Mouse (Mus musculus): ENCODE data around the gene Obsl1. TPM values are rescaled to one million over a fixed set of nuclear protein-coding genes. Genes with fewer than 3 reads are reported as not detected.
A peak's percentile ranks its signal among the peaks of the same experiment; 100 is the strongest.

The Obsl1 gene
- total and polyA plus RNA-seq, 3 experiments, result 87.8 to 131 (median 117) TPM

GRCm38 (mm10) chr1:75435475-75436328 is 70.5 kb downstream of the Obsl1 start, which contains the start of gene Gmppa:
TSS of gene Gmppa (plus strand) at chr1:75435930.
- peaks cover 2% of the 10 kb centered on the region for H3K4me1 ChIP-seq (ENCODE audit: control insufficient read depth, insufficient read depth, low read length)
- no peaks in the 10 kb centered on the region for H3K36me3 ChIP-seq (ENCODE audit: control insufficient read depth, insufficient read depth, low read length)
- TF ChIP-seq EP300 (IDR thresholded peaks at IDR 0.05; ENCODE audit: insufficient read depth, low read depth, low read length), result no peak
- peak; percentile 91 for TF ChIP-seq POLR2A (IDR thresholded peaks at IDR 0.05; ENCODE audit: insufficient read depth, low read depth, low read length)
- peak; percentile 85 to 87 for DNase-seq
- H3K27me3 ChIP-seq (ENCODE audit: control insufficient read depth, insufficient read depth, low read length), result no peaks in the 10 kb centered on the region
- intact Hi-C loops (cut with DNase I), result loop anchor here (10.0 kb wide), 1 partner anchor 241 kb away; the partner anchor contains the start of genes Ankzf1 and Atg9a
- H3K79me2 ChIP-seq (replicated peaks; ENCODE audit: control insufficient read depth, insufficient read depth, low read length), result no peaks in the 10 kb centered on the region
- H3K27ac ChIP-seq, result peak within 1 kb of the TSS; percentile 83
- peak within 1 kb of the TSS; percentile 87 for H3K9ac ChIP-seq (ENCODE audit: low read depth, low read length)
- 4% methylated on average over 28 of the region's 28 CpGs for WGBS
- H3K4me3 ChIP-seq, result peak within 1 kb of the TSS; percentile 64

Other genes starting within 250 kb of the Obsl1 start
- gene Ptprn, start 241.9 kb downstream of the Obsl1 start, total RNA-seq (2021), result 1 to 10 TPM; 1.1 to 1.8 TPM
- 2.7 and 3.2 TPM in 2 replicates for gene Ptprn, start 241.9 kb downstream of the Obsl1 start, polyA plus RNA-seq (2012; rRNA removed)
- not detected for gene Resp18, start 228.0 kb downstream of the Obsl1 start, total RNA-seq (2021)
- 0.39 TPM in 1 of 2 replicates, not detected in the other for gene Resp18, start 228.0 kb downstream of the Obsl1 start, polyA plus RNA-seq (2012; rRNA removed)
- gene Dnpep, start 188.5 kb downstream of the Obsl1 start, total RNA-seq (2021), result 10 to 100 TPM; 70.3 to 84.6 TPM
- gene Dnpep, start 188.5 kb downstream of the Obsl1 start, polyA plus RNA-seq (2012; rRNA removed), result 123 and 136 TPM in 2 replicates
- gene Des, start 146.1 kb downstream of the Obsl1 start, total RNA-seq (2021), result 1,000 to 10,000 TPM; 1,224 to 1,521 TPM
- 719 and 781 TPM in 2 replicates for gene Des, start 146.1 kb downstream of the Obsl1 start, polyA plus RNA-seq (2012; rRNA removed)
- 100 to 1,000 TPM; 131 to 135 TPM for gene Speg, start 131.2 kb downstream of the Obsl1 start, total RNA-seq (2021)
- 94.0 and 109 TPM in 2 replicates for gene Speg, start 131.2 kb downstream of the Obsl1 start, polyA plus RNA-seq (2012; rRNA removed)
- 10 to 100 TPM; 38.9 to 39.9 TPM for gene Gmppa, start 70.5 kb downstream of the Obsl1 start, total RNA-seq (2021)
- 91.3 and 94.6 TPM in 2 replicates for gene Gmppa, start 70.5 kb downstream of the Obsl1 start, polyA plus RNA-seq (2012; rRNA removed)
- gene Asic4, start 56.0 kb downstream of the Obsl1 start, total RNA-seq (2021), result not detected
- not detected in 2 replicates for gene Asic4, start 56.0 kb downstream of the Obsl1 start, polyA plus RNA-seq (2012; rRNA removed)
- 10 to 100 TPM; 23.2 to 25.0 TPM for gene Chpf, start 27.1 kb downstream of the Obsl1 start, total RNA-seq (2021)
- 26.9 and 37.8 TPM in 2 replicates for gene Chpf, start 27.1 kb downstream of the Obsl1 start, polyA plus RNA-seq (2012; rRNA removed)
- under 1 TPM; 0.21 to 0.66 TPM for gene Tmem198, start 26.9 kb downstream of the Obsl1 start, total RNA-seq (2021)
- gene Tmem198, start 26.9 kb downstream of the Obsl1 start, polyA plus RNA-seq (2012; rRNA removed), result 0.39 and 0.73 TPM in 2 replicates
- 1 to 10 TPM; 4.1 to 4.3 TPM for gene Inha, start 625 bp upstream of the Obsl1 start, total RNA-seq (2021)
- 17.0 and 20.4 TPM in 2 replicates for gene Inha, start 625 bp upstream of the Obsl1 start, polyA plus RNA-seq (2012; rRNA removed)
- gene Stk11ip, start 15.1 kb upstream of the Obsl1 start, total RNA-seq (2021), result 1 to 10 TPM; 7.3 to 7.7 TPM
- gene Stk11ip, start 15.1 kb upstream of the Obsl1 start, polyA plus RNA-seq (2012; rRNA removed), result 12.9 and 19.8 TPM in 2 replicates
- gene Slc4a3, start 39.8 kb upstream of the Obsl1 start, total RNA-seq (2021), result 100 to 1,000 TPM; 241 to 300 TPM
- 182 and 222 TPM in 2 replicates for gene Slc4a3, start 39.8 kb upstream of the Obsl1 start, polyA plus RNA-seq (2012; rRNA removed)

Measured in heart, adult 2 months (tissue).